Mouse (Mus musculus) retina, adult 2 months (tissue): ENCODE results near the gene Plcb1.
"Not testable (repeated sequence)": the region's sequence is repeated elsewhere in the genome, so short reads cannot be mapped to it uniquely, and the experiment has no call there.

ENCODE experiments used
- DNase-seq: peaks from one replicate; pipeline ENCODE4 v3.0.0-alpha.2; 2012; ENCODE audit warnings: low read depth, low spot score

Gene Plcb1

GRCm38 (mm10) chr2:134968380-134968779 lies 182.5 kb downstream of the Plcb1 start:
- DNase-seq: no peak

DNA sequence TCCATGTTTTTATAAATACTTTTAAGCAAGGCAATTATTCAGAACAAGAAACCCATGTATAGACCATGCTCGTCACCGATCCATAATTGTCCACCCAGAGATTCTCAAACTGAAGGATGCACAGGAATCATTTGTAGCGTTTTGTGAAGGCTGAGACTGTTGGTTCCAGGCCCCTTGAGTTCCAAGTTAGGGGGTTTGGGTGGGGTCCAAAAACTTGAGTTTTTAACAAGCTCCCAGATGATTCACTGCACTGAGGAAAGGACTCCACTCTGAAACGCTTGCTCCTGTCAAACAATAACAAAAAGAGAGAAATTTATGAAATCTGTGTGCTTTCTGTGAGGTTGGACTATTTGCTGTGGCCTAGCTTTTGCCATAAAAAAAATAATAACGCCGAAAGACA lies 186.5 kb downstream of the Plcb1 start:
- DNase-seq: no peak

GRCm38 (mm10) chr2:134974711-134975110 lies 188.8 kb downstream of the Plcb1 start:
- no peak for DNase-seq

GRCm38 (mm10) chr2:134976796-134977330 lies 191.0 kb downstream of the Plcb1 start:
- no peak for DNase-seq

DNA sequence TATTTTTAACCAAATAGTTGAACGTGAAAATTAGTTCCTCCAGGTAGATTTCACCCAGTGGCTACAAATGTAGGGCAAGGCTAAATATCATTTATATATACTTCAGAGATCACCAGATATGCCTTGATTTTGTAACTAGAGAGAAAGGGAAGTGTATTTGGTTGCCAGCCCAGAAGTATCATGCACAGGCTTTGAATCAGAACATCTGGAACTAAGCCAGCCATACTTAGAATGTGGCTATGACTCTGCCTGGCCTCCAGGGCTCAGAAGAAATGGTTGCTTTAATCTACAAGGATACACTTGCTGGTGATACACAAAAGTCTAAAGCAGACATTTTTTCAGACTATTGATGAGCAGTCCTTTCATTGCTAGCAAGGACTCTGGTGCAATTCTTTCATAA lies 191.8 kb downstream of the Plcb1 start:
- no peak for DNase-seq

- no peak for DNase-seq
These were observed 195.5 kb downstream of the Plcb1 start for GRCm38 (mm10) chr2:134981394-134981793.

DNA sequence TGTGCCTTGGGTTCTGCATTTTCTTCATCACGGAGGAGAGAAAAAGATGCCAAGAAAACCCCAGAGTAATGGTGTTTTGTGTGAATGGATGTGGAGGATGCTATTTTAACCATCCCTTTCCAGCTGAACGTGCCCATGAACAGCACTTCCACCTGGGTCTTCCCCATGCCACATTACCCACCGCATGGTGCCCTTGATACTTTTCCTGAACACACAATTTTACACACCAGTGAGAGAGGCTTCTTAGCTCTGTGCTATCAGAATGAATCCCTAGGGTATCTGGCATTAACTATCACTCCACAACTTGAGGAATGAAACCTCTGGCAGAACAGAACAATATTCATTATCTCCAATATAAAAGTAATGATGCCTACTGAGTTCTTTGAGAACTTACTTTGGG lies 199.0 kb downstream of the Plcb1 start:
- no peak for DNase-seq

GRCm38 (mm10) chr2:134987978-134988377 lies 202.1 kb downstream of the Plcb1 start:
- DNase-seq: no peak

DNA sequence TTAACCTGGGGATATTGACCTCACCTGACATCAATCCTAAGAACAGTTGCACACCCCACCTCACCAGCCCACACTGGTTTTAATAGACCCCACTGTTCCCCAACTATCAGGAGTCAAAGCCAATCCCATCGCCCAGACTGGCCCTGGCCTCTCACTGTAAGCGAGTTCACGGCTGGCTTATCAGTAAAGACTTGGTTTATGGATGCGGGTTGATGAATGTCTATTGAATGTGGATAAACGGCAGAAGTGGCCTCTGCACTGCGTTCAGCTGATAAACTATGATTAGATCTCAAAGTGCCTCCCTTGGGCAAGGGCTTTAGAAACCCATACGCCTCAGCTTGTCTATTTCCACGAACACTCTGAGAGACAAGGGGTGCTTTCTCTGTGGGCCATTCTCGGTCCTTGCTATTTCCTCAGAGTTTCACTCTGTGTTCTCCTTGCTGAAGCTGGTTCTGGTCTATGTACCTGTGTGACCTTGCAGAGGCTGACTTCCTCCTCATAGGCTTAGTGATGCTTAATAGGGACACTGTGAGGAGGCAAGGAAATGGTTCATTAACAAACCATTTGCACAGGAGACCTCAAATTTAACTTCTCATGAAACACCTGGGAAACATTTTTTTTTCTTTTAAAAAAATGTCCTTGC lies 203.9 kb downstream of the Plcb1 start:
- DNase-seq: no peak

- no peak for DNase-seq
These were observed 221.3 kb downstream of the Plcb1 start for GRCm38 (mm10) chr2:135007134-135007533.

DNA sequence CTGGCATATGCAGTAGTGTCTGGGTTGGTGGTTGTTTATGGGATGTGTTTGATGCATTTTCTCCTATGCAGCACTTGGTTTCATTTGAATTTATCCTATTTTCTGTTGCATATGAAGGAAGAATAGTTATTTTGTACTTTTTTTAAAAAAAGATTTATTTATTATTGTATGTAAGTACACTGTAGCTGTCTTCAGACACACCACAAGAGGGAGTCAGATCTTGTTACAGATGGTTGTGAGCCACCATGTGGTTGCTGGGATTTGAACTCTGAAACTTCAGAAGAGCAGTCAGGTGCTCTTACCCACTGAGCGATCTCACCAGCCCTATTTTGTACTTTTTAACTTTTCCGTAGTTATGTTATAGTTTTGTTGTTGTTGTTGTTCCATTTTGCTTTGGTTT lies 222.0 kb downstream of the Plcb1 start:
- DNase-seq: not testable (repeated sequence)

DNA sequence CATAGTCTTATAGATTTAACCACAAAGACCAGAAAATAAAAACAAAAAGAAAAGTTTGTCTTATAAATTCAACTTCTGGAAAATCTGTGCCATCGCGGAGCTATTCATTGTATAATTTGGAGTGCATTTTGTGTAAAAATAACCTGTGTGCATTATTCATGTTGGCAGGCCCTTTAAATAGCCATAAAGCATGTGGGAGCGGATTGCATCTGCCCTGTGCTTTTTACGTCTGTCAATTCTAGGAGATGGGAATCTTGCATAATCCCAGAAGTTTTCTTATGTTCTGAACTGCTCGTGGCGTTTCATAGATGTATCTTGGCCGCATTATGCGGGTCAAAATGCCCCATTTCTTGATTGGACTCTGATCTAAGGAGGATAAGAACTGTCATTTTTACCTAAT lies 224.5 kb downstream of the Plcb1 start:
- DNase-seq: no peak

GRCm38 (mm10) chr2:135015501-135015900 lies 229.6 kb downstream of the Plcb1 start:
- DNase-seq: no peak

DNA sequence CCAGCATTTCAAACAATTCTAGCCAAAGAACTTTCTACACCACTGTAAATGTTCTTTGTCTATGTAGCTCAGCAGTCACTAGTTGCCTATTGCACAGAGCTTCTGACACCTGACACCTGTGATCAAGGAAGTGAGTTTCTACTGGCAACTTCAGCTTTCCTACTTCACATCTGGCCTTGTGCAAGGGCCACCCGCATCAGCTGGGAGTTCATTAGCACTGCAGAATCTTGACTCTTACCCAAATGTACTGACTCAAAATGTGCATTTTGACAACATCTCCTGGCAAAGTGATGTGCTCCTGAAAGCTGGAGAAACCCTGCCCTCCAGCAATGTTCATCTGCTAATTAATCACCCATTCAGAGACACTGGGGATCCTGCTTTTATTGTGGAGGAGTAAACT lies 232.4 kb downstream of the Plcb1 start:
- DNase-seq: no peak

DNA sequence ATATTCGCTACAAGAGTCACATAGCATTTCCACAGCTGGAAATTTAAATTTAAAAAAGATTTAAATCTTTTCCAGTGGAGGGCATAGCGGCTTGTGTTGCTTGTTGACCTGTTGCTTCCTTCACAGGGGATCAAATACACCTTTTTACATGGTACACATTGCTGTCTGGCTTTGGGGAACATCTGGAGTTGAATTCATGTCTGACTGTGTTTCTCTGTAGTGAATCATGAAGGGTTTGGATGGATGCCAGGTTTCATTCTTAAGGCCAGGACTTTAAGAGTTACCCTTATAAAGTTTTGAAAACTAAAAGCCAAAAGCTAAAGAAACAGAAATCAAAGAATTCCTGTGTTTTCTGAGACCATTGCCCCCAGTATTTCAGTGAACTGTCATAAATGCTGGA lies 232.8 kb downstream of the Plcb1 start:
- DNase-seq: no peak

GRCm38 (mm10) chr2:135019588-135019987 lies 233.7 kb downstream of the Plcb1 start:
- DNase-seq: no peak

DNA sequence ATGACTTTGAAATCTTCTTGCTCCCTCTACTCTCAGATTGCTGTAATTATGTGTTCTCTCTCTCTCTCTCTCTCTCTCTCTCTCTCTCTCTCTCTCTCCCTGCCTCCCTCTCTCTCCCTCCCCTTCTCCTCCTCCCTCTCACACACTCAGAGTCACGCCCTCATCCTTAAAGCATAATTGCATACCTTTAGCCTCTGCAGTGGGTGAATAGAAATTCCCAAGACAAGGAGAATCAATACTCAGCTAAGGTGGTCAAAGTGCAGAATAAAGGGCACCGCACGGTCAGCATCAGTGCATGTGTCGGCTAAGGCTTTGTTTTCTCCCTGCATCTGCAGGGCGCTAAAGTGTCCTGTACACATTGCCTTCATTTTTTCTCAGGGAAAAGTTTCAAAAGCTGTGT lies 243.4 kb downstream of the Plcb1 start:
- no peak for DNase-seq

DNA sequence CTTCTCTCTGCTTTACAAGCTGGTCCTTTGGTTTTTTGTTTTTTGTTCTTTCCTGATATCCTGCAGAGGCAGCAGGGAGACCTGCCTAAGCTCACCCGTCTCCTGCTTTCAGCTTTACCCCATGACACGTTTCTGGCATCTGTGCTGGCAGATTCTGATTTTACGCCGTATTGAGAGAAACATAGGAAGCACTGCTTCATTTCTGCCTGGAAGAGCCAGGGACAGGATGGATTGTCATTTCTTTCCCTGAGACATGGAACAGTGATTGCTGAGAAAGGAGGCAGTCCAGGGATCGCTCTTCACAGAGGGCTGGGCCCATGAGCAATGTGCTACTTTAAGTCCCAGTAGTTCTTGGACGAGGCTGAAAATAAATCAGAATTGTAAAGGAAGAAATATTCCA lies 243.8 kb downstream of the Plcb1 start:
- no peak for DNase-seq

DNA sequence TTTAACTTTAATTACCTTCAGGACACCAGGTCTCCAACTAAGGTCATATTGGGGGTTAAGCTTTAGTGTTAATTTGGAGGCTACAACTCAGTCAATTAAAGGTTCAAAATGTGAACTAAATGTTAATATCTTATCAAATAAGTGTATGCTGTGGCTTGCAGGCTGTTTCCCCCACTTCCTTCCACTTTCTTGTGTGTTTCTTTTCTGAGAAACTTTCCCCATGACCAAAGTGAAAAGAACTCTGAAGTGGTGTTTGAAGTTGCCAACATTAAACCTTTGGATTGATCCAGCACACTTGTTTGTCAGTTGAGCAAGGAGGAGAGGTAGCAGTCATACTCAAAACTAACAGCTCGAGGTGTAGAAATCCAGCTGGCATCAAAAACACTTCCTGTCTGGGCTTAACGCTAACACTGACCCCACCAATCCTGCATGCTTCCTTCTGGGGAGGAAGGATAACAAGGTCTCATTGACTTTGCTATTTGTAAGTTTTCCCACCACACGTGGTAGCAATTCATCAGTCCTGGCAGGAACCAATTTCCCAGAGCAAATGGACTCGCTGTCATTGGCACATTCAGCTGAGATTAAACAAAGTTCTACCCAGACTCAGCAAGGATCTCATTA lies 249.9 kb downstream of the Plcb1 start:
- DNase-seq: no peak

- DNase-seq: no peak
These were observed 262.9 kb downstream of the Plcb1 start for GRCm38 (mm10) chr2:135048791-135049190.

DNA sequence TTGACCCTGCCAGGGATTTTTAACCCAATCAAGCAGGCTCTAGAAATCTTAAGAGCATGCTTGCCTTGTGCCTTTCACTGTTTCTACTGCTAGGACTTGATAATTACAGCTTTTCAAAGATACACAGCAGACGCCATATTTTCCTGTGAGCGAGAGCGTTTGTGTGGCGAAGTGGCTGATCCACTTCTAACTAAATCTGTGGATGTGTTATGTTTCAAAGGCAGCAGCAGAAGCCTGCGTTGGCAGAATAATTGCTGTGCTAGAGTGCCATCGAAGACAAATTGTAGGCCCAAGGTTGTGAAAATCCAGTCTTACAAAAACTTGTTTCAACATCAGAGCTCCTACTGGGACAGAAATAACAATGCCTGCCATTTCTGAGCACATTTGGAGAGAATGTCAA lies 263.4 kb downstream of the Plcb1 start:
- no peak for DNase-seq

DNA sequence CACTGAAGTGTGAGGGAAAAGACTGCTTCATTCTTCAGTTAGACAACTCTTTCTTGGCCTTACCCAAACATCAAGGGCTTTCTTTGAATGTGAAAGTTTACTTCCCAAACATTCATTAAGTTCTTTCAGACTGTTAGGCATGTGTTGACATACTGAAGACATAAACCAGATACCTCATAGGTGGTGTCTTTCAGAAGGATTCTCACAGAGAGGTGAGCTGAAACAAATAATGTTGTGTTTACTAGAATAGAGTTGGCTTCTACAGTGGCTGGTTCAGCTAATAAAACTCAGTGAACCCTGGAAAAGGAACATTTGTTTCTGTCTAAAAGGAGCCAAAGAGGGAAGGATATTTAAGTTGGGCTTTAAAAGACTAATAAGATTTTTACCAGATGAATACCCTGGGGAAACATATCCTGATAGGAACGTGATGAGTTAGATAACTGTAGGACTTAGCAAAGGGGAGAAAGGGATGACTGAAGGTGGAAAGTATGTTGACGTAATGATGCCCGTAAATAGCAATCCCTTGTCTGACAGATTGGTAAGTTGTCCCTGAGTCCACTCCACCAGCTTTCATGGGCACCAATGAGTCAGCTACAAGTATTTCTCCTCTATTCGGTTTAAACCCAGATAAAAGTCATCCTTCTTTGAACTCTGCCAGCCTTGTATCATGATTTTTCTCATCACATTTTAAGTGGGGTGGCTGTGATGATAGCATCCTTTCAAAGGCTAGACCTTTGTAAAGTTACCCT lies 265.8 kb downstream of the Plcb1 start:
- no peak for DNase-seq

DNA sequence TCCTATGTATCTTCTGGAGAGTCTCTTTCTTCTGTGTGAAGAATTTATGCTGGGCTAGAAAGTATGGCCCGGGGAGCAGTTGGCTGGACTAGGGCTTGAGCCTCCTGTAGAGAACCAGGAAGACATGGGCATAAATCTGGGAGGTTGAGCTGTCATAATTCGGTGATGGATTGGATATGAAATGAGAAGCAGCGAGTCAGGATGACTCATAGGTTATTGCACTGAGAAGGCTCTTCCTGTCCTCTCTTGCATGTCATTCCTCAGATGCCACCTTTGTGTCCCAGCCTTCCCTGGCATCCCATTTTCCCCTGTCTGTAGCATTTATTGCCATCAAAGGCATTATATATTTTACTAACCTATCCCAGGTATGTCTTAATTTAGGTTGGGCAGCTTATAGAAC lies 267.5 kb downstream of the Plcb1 start:
- DNase-seq: no peak
